Mouse (Mus musculus): Measurements from ENCODE around the gene Stk16. TPM values are rescaled to one million over a fixed set of nuclear protein-coding genes. Genes with fewer than 3 reads are reported as not detected.
"Not testable (repeated sequence)": the region's sequence is repeated elsewhere in the genome, so short reads cannot be mapped to it uniquely, and the experiment has no call there.

Gene Stk16
- total RNA-seq, 2 experiments from 2014 or later = 90.5 to 91.4 TPM

GRCm38 (mm10) chr1:75232489-75232888 lies 21.9 kb downstream of the Stk16 start:
- DNase-seq (ENCODE audit: low spot score in 2 of 2) = not testable (repeated sequence)

GRCm38 (mm10) chr1:75234606-75235005 lies 24.0 kb downstream of the Stk16 start:
- DNase-seq (ENCODE audit: low spot score in 2 of 2) = no peak

DNA sequence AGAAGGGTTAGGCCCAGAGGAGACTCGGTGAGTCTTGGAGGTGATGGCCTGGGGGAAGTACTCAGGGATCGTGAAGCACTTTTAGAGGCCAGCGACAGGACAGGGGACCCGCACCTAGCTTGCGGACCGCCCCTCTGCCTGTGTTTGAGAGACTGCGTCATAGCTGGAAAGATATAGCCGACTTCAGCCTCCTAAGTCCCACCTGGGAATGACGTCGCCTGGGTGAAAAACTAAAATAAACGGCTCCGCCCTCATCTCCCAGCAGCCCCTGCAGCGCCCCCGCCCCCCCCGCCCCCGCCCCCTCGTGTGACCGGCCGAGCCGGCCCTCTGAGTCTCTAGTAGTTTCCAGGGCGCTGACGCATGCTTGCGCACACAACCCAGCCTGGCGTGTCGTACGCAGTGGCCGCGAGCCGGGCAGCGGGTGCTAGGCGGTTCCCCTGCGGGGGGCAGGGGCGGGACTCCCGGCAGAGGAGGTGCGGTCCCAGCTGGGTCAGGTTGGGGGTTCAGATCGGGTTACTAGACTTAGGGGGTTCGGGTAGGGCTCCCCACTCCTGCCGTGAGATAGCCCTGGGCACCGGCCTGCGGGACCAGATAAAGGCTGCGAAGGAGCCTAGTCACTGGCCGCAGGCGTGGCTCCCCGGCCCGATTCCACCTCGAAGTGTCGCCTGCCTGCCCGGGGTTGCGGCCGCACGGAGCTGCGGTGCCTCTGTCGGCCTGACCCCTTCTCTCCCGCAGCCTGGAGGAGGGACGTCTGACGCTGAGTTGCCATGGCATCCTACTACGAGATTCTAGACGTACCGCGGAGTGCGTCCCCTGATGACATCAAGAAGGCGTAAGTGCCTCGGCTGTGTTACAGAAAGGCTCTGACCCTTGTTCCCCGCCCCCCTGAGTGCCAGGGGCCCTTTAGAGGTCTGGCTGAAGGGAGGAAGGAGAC lies 25.7 kb downstream of the Stk16 start, which contains the start of gene Dnajb2:
TSS of gene Dnajb2 (plus strand) at position 290 of the 934 bp plus-strand sequence.
- peak; percentile 72 to 86 for DNase-seq (ENCODE audit: low spot score in 2 of 2)

- no peak for DNase-seq (ENCODE audit: low spot score in 2 of 2)
These were observed 29.0 kb downstream of the Stk16 start for GRCm38 (mm10) chr1:75239591-75239990.

GRCm38 (mm10) chr1:75243411-75243810 lies 32.8 kb downstream of the Stk16 start:
- DNase-seq (ENCODE audit: low spot score in 2 of 2) = no peak

DNA sequence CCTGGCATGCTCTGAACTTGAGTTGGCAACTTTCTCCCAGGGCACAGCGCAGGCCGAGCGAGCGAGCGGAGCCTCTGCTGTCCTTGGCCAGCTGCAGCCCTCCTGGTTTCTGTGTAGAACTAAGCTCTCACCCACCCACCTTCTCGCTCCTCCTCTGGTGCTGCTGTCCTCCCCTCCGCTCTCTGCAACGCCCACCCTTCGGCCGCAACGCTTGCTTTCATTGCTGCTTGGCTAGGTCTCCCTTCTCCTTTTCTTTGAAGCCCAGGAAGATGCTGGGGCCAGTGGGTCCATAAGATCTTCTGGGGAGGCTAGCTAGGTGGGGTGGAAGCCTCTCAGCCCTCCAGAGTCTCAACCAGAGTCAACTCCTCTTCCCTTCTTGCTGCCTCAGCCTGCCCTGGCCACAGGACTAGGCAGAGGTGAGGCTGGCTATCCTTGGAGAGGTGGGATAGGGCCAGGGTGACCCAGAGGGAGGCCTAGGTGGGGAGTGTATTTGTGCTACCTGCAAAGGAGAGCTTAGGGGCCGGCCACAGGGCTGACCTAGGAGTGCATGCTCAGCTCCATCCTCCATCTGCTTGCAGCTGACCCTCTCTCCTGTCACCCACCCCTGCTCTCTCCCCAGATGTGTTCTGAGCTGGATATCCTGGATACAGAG lies 33.7 kb downstream of the Stk16 start:
- DNase-seq (ENCODE audit: low spot score in 2 of 2) = no peak

GRCm38 (mm10) chr1:75244836-75245235 lies 34.2 kb downstream of the Stk16 start:
- DNase-seq (ENCODE audit: low spot score in 2 of 2) = peak in 1 of 2 experiments; percentile 73

DNA sequence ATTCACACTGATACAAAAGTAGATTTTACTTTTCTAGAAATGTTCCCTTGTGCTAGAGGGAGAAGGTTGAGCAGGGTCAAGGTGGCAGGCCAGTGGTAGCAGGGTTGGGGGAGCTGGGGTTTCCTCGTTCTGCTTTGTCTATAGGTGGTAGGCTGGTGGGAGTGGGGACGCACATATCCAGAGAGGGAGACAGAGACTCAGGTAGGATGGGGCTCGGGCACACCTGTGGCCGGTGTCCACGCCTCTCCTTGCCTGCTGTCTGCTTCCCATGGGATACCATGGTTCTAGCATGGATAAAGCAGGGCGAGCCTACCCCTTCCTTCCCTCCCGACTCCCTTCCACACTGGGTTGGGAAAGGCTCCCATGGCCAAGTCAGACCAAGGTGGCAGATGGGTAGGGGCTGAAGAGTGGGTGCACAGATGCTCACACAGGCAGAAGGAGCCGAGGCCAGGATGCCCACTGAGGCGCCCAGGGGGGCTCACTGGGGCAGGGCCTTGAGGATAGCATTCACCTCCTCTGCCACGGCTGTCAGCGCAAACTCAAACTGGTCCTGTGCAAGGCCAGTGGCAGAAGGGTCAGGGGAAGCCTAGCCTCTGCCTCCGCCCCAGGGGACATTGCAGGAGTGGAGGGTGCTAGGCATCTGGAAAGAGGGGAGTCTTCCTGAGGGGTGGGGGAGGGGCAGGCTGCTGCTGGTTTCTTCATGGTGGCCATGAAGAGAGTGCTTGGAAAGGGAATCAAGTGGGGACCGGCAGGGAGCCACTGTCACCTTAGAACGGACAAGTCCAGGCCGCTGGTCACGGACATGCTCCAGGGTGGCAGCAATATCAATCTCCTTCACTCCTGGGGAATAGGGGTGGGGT lies 36.7 kb downstream of the Stk16 start:
- no peak for DNase-seq (ENCODE audit: low spot score in 2 of 2)

GRCm38 (mm10) chr1:75248041-75248772 lies 37.6 kb downstream of the Stk16 start:
- DNase-seq (ENCODE audit: low spot score in 2 of 2) = no peak

- DNase-seq (ENCODE audit: low spot score in 2 of 2) = no peak
These were observed 39.9 kb downstream of the Stk16 start for GRCm38 (mm10) chr1:75250498-75250897.

DNA sequence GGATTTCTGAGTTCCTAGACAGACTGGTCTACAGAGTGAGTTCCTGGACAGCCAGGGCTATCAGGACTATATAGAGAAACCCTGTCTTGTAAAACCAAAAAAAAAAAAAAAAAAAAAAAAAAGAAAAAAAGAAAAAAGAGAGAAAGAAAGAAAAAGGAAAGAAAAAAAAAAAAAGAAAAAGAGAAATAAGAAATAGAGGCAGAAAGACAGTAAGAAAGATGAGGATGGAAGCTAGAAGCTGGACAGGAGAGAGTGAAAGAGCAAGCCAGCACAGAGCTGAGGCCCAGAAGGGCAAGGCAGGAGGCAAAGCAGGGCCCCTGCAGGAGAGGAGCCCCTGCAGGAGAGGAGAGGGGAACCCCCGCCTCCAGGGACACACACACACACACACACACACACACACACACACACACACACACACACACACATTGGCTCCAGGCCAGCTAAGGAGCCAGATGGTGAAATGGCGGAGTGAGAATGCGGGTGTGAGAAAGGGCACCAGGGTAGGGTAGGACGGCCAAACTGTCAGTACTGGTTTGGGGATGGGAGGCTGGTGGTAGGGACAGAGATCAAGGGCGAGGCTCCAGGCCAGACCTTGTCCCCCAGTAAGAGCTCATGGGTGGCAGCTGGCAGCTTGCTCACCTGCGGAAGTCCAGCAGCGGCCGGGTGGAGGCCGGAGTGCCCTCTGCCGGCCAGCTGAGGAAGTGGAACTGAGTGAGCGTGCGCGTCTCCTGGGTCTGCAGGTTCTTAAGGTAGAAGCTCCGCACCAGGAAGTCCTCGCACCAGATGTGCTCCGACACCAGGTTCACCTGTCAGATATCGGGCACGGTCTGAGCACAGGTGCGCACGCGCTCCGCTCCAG lies 40.7 kb downstream of the Stk16 start:
- DNase-seq (ENCODE audit: low spot score in 2 of 2) = no peak

DNA sequence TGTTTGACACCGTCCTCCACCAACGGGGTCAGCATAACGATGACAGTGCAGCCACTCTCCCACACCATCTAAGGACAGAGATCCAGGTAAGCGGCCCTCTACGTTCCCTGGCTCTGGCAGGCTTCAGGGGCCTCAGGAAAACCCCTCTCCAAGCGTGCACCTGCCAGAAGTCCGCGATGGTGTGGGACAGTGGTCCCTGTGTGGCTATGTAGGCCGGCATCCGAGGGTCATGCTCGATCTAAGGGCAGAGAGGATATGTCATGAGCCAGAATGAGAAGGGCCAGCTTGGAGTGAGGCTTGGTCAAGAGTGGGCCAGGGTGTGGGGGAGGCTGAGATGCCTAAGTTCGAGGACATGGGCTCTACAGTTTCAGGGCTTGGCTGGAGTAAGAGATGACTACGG lies 41.7 kb downstream of the Stk16 start:
- no peak for DNase-seq (ENCODE audit: low spot score in 2 of 2)

GRCm38 (mm10) chr1:75253029-75253428 lies 42.4 kb downstream of the Stk16 start:
- no peak for DNase-seq (ENCODE audit: low spot score in 2 of 2)

DNA sequence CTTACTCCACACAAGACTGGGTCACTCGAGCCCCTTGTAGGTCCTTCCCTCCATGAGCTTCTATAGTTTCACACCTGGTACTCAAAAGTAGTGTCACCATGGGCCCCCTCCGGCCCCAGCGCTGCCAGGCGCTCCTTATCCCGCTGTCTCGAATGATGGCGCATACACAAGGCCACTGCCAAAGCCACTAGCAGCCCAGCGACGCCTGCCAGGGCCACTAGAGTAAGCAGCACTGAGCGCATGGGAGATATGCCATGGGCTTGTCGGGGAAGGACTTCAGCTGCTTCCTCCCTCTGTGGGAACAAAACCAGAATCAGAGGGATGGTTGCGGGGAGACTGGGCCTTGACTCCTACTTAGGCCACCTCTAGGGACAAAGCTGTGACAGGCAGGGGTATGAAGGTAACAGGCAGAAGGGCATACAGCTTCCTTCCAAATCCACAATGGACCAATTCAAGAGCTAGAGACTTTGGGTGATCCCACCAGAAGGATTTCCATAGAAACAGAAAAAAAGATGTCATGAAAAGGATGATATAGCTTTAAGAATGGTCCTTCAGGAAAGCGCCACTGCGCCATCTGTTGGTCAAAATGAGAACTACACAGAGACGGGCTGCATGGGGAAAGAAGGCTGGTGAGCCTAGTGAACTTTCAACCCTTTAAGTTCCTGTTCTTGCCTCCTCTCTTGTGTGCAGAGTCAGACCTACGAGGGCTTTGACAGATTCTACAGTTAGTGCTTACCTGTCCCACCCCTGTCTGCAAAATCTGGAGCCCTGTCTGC lies 43.4 kb downstream of the Stk16 start:
- peak; percentile 86 to 88 for DNase-seq (ENCODE audit: low spot score in 2 of 2)

- DNase-seq (ENCODE audit: low spot score in 2 of 2) = no peak
These were observed 44.0 kb downstream of the Stk16 start for GRCm38 (mm10) chr1:75254625-75255013.

DNA sequence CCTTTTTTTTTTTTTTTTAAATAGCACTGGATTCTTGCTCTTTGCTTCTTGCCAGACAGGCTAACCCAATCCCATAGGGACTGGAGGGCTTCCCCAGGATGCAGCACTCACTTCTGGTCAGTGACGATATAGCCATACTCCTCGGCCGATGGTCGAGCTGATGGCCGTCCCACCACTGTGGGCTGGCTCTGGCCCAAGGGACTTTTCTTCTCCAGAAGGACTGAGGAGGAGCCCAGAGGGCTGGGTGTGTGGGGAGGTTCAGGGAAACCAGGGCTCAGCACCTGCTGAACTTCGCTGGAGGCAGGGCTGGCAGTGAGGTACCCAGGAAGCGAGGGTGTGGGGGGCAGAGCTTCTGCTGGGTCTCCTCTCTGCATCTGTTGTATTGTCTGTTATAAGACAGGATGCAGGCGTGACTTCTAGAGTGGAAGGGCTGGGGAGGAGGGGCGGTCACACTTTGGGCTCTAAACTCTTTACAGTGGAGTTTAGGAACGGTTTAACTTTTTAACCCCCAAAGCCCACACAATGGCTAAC lies 44.9 kb downstream of the Stk16 start:
- no peak for DNase-seq (ENCODE audit: low spot score in 2 of 2)

GRCm38 (mm10) chr1:75261278-75261677 lies 50.6 kb downstream of the Stk16 start:
- no peak for DNase-seq (ENCODE audit: low spot score in 2 of 2)

Data from layer of hippocampus, postnatal 14 days (tissue).